Mouse (Mus musculus): ENCODE results near the gene Ftl1.

DNA sequence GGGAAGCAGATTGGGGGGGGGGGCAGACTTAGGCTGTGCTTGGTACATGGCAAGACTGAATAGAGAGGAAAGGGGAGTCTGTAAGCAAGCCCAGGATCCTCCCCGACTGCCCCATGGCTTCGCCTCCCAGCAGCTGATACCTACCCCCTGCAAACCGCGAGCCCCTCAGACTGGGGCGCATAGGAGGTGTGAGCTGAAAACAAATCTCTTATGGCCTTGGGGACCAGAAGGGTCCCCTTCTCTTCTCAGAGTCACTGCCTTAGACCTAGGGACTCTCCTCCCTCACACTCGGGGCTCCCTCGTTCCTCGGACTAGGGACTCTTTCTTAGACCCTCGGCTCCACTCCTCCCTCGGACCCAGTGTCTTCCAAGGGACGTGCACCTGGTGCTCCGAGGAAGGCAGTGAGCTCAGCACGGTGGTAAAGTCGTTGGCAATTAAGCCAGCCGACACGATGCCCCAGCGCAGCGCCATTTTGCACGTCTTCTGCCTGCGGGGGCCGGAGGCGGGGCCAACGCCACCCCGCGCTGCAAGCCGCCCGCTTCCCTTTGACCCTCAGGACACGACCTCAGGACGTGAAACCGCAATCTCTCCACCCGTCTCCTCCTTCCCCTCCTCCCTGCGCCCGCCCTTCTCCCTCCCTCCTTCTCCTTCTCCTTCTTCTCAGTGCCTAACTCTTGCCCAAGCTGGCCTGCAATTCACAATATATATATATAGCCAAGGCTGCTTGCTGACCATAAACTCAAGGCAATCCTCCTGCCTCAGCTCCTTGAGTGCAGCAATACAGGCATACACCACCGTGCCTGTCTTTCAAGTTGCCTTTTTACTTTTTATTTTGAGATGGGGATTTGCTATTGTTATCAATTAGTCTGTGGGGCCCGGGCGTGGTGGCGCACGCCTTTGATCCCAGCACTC, 28.9 kb upstream of the Ftl1 start, which contains the start of gene Dhdh:
- TF ChIP-seq CTCF (IDR thresholded peaks at IDR 0.05; ENCODE audit: control insufficient read depth, insufficient read depth, low read length), result no peak
- TF ChIP-seq POLR2A (IDR thresholded peaks at IDR 0.05; ENCODE audit: borderline replicate concordance, control insufficient read depth, low read depth, low read length), result peak; percentile 65; the same call in 1 of the 2 replicates
